Mouse (Mus musculus): ENCODE measurements at regions not wholly inside any gene's neighbourhood (a gene's known extent, or its start where the extent isn't known, plus 50 kb on each side); places are given as distances from the start of the nearest gene placed in this dataset.
A peak's percentile ranks its signal among the peaks of the same experiment; 100 is the strongest.

DNA sequence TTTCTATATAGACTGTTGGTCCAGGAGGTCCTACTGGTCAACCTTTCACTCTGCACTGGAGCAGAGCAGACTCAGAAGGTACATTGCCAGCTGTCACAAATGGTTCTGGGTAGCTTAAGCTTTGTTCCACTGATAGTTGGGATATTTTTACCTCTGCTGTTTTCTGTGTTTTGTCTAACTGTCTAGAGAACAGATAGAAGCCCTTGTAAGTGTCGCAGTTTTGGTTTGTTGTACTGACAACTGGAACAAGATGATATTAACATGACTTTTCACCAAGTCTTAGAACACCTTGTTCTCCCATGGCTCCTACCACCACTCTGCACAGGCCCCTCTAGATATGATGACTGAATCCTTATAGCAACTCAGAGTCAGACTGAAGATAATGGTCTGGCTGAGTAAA lies 199.9 kb upstream of the Trib2 start:
- Histone ChIP-seq H3K27ac (ENCODE audit: control insufficient read depth, low read depth, low read length) (no peak overlapping the region), H3K4me1 (ENCODE audit: control insufficient read depth in 1 of 2, insufficient read depth in 2 of 2, low read length in 2 of 2) (peaks cover 27 to 29% of the 10 kb centered on the region in 2 experiments), H3K9me3 (replicated peaks; ENCODE audit: insufficient read depth, low read length) (no peaks in the 10 kb centered on the region), H3K9ac (ENCODE audit: control insufficient read depth, low read depth, low read length, poor library complexity, severe bottlenecking) (no peak overlapping the region), H3K79me2 (ENCODE audit: control insufficient read depth, insufficient read depth, low read length, poor library complexity) (no peaks in the 10 kb centered on the region), H3K36me3 (ENCODE audit: control insufficient read depth in 1 of 2, insufficient read depth in 2 of 2, low read length in 2 of 2) (peaks cover 0 to 29% of the 10 kb centered on the region in 2 experiments; a peak in 2 of 4 replicates), H3K4me3 (ENCODE audit: control insufficient read depth in 1 of 2, insufficient read depth in 1 of 2, low read depth in 2 of 2, low read length in 2 of 2) (no peak overlapping the region), H3K27me3 (ENCODE audit: control insufficient read depth in 1 of 2, insufficient read depth in 2 of 2, low read length in 2 of 2) (no peaks in the 10 kb centered on the region)
- DNase-seq (ENCODE audit: low read depth, low spot score), result no peak
- TF ChIP-seq BHLHE40 (IDR thresholded peaks at IDR 0.05; ENCODE audit: borderline replicate concordance, low read depth, low read length), result no peak
- TF ChIP-seq E2F4 (IDR thresholded peaks at IDR 0.05; ENCODE audit: borderline replicate concordance, low read depth, low read length), result no peak
- TF ChIP-seq ETS1 (IDR thresholded peaks at IDR 0.05; ENCODE audit: low read depth, low read length), result no peak
- no peak for TF ChIP-seq POLR2A (IDR thresholded peaks at IDR 0.05; ENCODE audit: control insufficient read depth in 1 of 2, insufficient read depth in 1 of 2, low read depth in 1 of 2, low read length in 2 of 2, poor library complexity in 1 of 2)
- TF ChIP-seq USF1 (IDR thresholded peaks at IDR 0.05; ENCODE audit: low read depth, low read length), result no peak
- no peak for TF ChIP-seq GABPA (IDR thresholded peaks at IDR 0.05; ENCODE audit: low read depth, low read length)
- TF ChIP-seq CHD1 (IDR thresholded peaks at IDR 0.05; ENCODE audit: low read depth, low read length), result no peak
- no peak for TF ChIP-seq POLR2AphosphoS5 (IDR thresholded peaks at IDR 0.05; ENCODE audit: borderline replicate concordance, low read depth, low read length)
- no peak for TF ChIP-seq ELF1 (IDR thresholded peaks at IDR 0.05; ENCODE audit: low read depth, low read length)
- no peak for TF ChIP-seq MYC (IDR thresholded peaks at IDR 0.05; ENCODE audit: low read depth, low read length)
- TF ChIP-seq ZNF384 (IDR thresholded peaks at IDR 0.05; ENCODE audit: low read depth, low read length), result no peak
- no peak for TF ChIP-seq POLR2AphosphoS2 (IDR thresholded peaks at IDR 0.05; ENCODE audit: low read length)
- TF ChIP-seq TBP (IDR thresholded peaks at IDR 0.05; ENCODE audit: low read depth, low read length), result no peak
- TF ChIP-seq TCF12 (IDR thresholded peaks at IDR 0.05; ENCODE audit: low read depth, low read length), result no peak
- no peak for TF ChIP-seq CTCF (IDR thresholded peaks at IDR 0.05 in 2 of 3, conservative IDR thresholded peaks at IDR 0.05 in 1 of 3; ENCODE audit: control insufficient read depth in 1 of 3, insufficient read depth in 1 of 3, low read depth in 2 of 3, low read length in 3 of 3, poor library complexity in 1 of 3, severe bottlenecking in 1 of 3)
- TF ChIP-seq SIN3A (IDR thresholded peaks at IDR 0.05; ENCODE audit: low read length), result no peak

DNA sequence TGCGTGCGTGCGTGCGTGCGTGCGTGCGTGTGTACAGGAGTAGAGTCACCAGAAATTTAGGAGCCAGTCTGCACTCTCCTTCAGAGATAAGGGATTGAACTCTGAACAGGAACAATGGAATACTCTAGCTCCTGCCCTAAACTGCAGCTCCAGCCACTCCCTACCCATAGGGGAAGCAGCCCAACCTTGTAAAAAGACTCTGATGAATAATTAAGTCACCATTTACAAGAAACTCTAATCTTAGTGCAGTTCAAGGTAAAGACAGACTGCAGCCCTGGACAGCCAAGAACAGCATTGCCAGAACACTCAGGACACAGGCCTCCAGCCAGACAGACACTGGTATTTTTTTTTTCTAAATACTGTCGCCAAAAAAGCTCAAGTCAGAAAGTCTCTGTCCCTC lies 198.9 kb upstream of the Trib2 start:
- TF ChIP-seq E2F4 (IDR thresholded peaks at IDR 0.05; ENCODE audit: borderline replicate concordance, low read depth, low read length) (no peak), MYB (IDR thresholded peaks at IDR 0.05; ENCODE audit: low read depth, low read length) (no peak), NRF1 (IDR thresholded peaks at IDR 0.05; ENCODE audit: insufficient read depth, low read depth, low read length, poor library complexity, severe bottlenecking) (no peak), ZMIZ1 (IDR thresholded peaks at IDR 0.05; ENCODE audit: low read depth, low read length) (no peak), TBP (IDR thresholded peaks at IDR 0.05; ENCODE audit: low read depth, low read length) (no peak), GATA1 (IDR thresholded peaks at IDR 0.05; ENCODE audit: low read depth, low read length) (peak; percentile 42; the same call in 1 of the 2 replicates), MAX (IDR thresholded peaks at IDR 0.05; ENCODE audit: low read length) (no peak), KAT2A (conservative IDR thresholded peaks at IDR 0.05; ENCODE audit: low read depth, low read length) (no peak), SMC3 (IDR thresholded peaks at IDR 0.05; ENCODE audit: low read depth, low read length) (no peak), TCF12 (IDR thresholded peaks at IDR 0.05; ENCODE audit: low read depth, low read length) (no peak), MYC (IDR thresholded peaks at IDR 0.05; ENCODE audit: low read depth, low read length) (no peak), EP300 (IDR thresholded peaks at IDR 0.05; ENCODE audit: low read depth in 1 of 2, low read length in 2 of 2) (peak in 1 of 2 experiments; percentile 32; a peak in 1 of 4 replicates), JUND (IDR thresholded peaks at IDR 0.05; ENCODE audit: low read depth, low read length) (no peak)
- Histone ChIP-seq H3K9me3 (replicated peaks; ENCODE audit: insufficient read depth, low read length) (no peaks in the 10 kb centered on the region), H3K36me3 (ENCODE audit: control insufficient read depth in 1 of 2, insufficient read depth in 2 of 2, low read length in 2 of 2) (peaks cover 0 to 22% of the 10 kb centered on the region in 2 experiments; a peak in 2 of 4 replicates), H3K27me3 (ENCODE audit: control insufficient read depth in 1 of 2, insufficient read depth in 2 of 2, low read length in 2 of 2) (no peaks in the 10 kb centered on the region), H3K9ac (ENCODE audit: control insufficient read depth, low read depth, low read length, poor library complexity, severe bottlenecking) (peak overlapping the region; percentile 45), H3K4me3 (ENCODE audit: control insufficient read depth in 1 of 2, insufficient read depth in 1 of 2, low read depth in 2 of 2, low read length in 2 of 2) (no peak overlapping the region; a peak in 1 of 4 replicates), H3K4me1 (ENCODE audit: control insufficient read depth in 1 of 2, insufficient read depth in 2 of 2, low read length in 2 of 2) (peaks cover 26 to 29% of the 10 kb centered on the region in 2 experiments), H3K79me2 (ENCODE audit: control insufficient read depth, insufficient read depth, low read length, poor library complexity) (no peaks in the 10 kb centered on the region), H3K27ac (ENCODE audit: control insufficient read depth, low read depth, low read length) (peak overlapping the region; percentile 68; the same call in 1 of the 2 replicates)
- DNase-seq (ENCODE audit: low read depth, low spot score), result peak; percentile 75

All from MEL (cell line).